Mouse (Mus musculus): ENCODE measurements around the gene Tcf3.

Gene Tcf3

DNA sequence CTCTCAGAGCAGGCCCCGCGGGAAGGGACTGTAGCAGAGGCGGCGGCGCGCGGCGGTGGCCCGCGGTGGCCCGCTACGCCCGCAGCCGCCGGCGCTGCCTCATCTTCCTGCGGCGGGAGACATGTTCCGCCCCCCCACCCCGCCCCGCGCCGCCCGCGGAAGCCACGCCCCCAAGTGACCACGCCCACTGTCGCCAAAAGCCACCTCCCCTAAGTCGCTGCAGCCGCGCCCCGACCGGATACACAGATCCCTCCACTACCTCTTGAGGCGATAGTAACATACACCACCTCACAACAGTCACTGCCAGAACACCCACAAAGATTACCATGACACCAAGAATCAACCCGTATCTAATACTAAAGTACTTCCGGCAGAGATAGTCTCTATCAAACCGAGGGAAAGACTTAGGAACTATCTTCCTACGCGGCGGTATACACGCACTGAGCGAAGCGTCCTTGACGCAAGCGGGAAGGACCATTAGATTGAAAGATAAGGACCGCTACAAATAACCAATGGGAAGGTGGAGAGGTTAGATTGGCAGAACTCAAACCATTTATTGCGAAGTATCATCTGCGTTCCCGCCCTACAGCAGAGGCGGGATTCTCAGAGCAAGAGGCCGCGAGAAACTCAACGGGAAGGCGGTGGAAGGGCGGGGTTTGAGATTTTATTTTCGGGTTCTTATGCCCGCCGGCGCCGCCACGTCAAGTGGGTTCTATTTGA is at the start of gene Tcf3:
Gene Tcf3 (minus strand): TSS at position 135 of the 720 bp plus-strand sequence.
- DNase-seq (ENCODE audit: low read depth, low spot score): peak; percentile 94

- DNase-seq (ENCODE audit: low read depth, low spot score): no peak
Measured at GRCm38 (mm10) chr10:80481002-80481401, 47.6 kb upstream of the Tcf3 start.

DNA sequence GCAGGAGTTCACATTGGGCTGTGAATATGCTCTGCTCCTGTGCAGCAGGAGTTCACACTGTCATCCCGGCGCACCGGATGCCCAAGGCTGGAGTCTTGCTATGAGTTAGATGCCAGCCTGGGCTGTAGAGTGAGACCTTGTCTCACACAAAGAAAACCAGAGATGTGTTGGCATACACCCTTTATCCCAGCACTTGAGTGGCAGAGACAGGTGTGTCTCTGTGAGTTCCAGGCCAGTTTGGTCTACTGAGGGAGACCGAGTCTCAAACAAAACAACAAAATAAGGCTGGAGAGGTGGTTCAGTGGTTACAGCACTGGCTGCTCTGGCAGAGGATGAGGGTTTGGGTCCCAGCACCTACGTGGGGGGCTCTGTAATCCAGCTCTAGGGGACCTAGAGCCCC is 45.1 kb upstream of the Tcf3 start:
- no peak for DNase-seq (ENCODE audit: low read depth, low spot score)

DNA sequence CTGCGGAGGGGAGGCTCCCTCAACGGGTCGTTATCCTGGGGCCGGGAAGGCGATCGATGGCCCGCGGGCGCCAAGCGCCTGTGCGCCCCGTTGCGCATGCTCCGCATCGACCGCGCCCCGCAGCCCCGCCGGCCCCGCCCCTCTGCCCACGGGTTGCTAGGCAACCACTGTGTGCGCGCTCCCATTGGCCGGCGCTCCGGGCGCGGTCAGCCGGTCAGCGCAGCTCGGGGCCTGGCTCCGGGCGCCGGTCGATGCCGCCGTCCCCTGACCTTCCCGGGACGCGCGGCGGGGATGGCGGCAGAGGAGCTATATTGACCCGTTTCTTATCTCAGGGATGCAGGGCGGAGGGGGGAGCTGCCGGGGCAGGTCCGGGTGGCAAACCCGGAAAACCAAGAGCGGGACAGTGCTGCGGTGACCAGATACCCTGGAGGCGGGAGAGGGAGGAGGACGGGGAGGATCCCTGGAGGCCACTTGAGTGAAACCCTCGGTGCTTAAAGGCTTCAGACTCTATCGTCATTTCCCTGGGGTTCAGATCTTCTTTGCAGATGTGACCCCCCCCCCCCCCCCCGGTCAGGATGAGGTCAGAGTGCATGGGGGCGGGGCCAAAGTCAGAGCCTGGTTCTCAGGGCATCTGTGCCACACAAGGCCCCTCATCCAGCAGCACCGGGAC is 42.0 kb upstream of the Tcf3 start:
- peak; percentile 80 for DNase-seq (ENCODE audit: low read depth, low spot score)

DNA sequence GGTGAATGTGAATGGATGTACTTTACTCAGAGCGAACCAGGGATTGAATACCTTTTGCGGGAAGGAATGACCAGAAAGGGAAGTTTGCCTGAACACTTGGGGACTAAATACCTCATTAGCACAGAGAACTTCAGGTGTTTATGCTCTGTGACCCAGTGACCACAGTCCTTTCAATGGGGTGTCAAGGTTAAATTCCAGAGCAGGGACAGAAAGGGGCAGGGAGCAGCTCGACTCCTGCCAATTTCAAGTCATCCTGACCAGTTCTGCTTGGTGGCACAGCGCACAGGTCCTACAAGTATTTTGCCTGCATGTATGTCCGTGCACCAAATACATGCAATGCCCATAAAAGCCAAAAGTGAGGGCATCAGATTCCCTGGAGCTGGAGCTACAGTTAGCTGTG is 31.6 kb upstream of the Tcf3 start:
- no peak for DNase-seq (ENCODE audit: low read depth, low spot score)

- DNase-seq (ENCODE audit: low read depth, low spot score): no peak
Measured at GRCm38 (mm10) chr10:80464381-80465035, 31.1 kb upstream of the Tcf3 start.

- no peak for DNase-seq (ENCODE audit: low read depth, low spot score)
Measured at GRCm38 (mm10) chr10:80461346-80461745, 27.9 kb upstream of the Tcf3 start.

DNA sequence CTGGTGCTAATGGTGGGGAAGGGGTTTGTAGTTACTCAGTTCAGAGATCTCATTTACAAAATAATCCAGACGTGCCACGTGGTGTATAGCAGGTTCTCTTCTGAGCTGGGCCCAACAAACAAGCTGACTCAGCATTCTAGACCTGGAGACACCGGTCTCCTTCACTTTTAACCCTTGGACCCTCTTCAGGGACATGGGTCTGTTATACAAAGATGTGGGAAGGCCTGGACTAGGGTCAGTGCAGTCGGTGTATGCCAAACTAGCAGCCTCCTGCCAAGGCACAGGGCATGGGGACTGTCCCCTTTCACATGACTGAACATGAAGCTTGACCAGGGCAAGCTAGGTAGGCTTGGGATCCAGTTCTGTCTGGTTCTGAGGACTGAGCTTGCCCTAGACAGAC is 26.9 kb upstream of the Tcf3 start:
- no peak for DNase-seq (ENCODE audit: low read depth, low spot score)

GRCm38 (mm10) chr10:80459671-80460070 is 26.2 kb upstream of the Tcf3 start:
- no peak for DNase-seq (ENCODE audit: low read depth, low spot score)

- no peak for DNase-seq (ENCODE audit: low read depth, low spot score)
Measured at GRCm38 (mm10) chr10:80459236-80459635, 25.8 kb upstream of the Tcf3 start.

- no peak for DNase-seq (ENCODE audit: low read depth, low spot score)
Measured at GRCm38 (mm10) chr10:80455697-80456096, 22.2 kb upstream of the Tcf3 start.

DNA sequence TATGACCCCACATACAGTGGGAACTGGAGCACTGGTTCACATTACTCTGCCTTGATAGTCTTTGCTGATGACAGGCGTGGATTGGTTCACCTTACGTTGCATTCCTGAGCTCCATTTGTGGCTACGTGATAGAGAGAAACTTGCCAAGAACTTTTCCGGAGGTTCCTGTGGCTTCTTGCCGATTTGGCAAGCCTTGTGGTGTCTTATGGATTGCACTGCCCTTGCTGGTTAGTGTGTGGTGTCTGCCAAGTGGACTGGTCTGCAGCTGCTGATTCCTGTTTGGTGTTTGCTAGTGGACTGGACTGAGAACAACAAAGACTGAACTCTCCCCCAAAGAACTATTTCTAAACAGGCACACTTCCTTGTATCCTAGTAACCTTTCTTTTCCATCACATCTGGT is 21.3 kb upstream of the Tcf3 start:
- no peak for DNase-seq (ENCODE audit: low read depth, low spot score)

GRCm38 (mm10) chr10:80453601-80454000 is 20.2 kb upstream of the Tcf3 start:
- no peak for DNase-seq (ENCODE audit: low read depth, low spot score)

DNA sequence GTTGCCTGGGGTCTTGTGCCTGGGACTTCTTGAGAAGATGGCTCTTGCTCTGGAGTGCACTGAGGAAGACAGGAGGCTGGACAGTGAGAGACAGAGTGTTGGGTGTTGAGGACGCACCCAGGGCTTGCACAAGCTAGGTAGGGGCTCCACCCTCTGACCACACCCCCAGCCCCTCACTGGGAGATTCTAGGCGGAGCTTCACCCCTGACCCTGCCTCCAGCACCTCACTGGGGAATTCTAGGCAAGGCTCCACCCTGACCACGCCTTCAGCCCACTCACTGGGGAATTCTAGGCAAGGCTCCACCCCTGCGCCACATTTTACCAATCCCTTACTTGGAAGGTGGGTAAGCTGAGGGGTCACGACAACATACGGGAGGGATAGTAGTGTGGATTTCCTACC is 17.2 kb upstream of the Tcf3 start:
- DNase-seq (ENCODE audit: low read depth, low spot score): peak; percentile 24

- peak; percentile 72 for DNase-seq (ENCODE audit: low read depth, low spot score)
Measured at GRCm38 (mm10) chr10:80445898-80446601, 12.6 kb upstream of the Tcf3 start.

- no peak for DNase-seq (ENCODE audit: low read depth, low spot score)
Measured at GRCm38 (mm10) chr10:80445052-80445451, 11.6 kb upstream of the Tcf3 start.

DNA sequence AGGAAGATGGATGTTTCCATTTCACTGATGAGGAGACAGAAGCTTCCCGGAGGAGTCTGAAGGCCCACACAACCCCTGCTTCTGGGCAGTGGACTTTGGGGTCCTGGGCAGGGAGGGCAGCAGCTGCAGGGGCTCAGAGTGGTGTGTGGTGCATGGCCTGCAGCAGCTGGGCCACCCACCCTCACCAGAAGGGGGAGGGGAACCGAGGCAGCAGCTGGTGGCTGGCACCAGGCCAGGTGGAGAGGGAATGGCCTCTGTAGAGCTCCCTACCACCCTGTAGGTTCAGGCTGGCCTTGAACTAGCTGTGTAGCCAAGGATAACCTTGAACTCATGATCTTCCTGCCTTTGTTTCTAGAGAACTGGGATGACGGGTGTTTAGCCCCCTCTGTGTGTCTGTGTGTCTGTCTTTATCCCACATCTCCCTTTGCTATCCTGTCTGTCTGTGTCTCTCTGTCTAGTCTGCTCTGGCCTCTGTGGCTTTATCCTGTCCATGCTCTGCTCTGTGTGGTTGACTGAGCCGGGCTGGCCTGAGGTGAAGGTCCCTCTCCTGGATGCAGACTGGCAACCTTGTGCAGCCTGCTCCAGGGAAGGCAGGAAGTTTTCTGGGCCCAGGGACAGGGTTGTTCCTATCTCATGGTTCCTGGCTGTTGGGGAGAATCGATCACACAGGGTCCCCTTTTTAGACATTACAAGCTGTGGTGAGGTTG is 11.0 kb upstream of the Tcf3 start:
- no peak for DNase-seq (ENCODE audit: low read depth, low spot score)

DNA sequence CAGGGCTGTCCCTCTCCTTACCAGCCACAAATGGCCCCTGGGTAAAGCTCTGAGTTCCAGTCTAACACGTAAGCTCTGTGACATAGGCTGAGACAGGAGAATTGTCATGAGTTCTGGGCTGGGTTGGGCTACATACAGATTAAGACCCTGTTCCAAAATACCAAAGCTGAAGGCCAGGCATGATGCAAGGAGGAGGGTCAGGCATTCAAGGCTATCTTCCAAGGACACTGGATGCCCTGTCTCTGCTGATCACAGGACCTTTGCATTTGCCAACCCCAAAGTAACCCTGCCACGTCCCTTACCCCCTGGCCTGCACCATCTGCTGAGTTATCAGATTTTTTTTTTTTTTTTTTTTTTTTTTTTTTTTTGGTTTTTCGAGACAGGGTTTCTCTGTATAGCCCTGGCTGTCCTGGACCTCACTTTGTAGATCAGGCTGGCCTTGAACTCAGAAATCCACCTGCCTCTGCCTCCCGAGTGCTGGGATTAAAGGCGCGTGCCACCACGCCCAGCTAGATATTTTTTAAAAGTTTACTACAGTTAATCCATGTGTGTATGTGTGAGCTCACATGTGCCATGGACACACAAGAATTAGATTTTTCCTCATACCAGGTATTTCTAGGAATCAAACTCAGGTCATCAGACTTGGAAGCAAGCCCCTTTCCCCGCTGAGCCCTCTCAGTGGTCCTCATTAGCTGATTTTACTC is 10.3 kb upstream of the Tcf3 start:
- DNase-seq (ENCODE audit: low read depth, low spot score): no peak

DNA sequence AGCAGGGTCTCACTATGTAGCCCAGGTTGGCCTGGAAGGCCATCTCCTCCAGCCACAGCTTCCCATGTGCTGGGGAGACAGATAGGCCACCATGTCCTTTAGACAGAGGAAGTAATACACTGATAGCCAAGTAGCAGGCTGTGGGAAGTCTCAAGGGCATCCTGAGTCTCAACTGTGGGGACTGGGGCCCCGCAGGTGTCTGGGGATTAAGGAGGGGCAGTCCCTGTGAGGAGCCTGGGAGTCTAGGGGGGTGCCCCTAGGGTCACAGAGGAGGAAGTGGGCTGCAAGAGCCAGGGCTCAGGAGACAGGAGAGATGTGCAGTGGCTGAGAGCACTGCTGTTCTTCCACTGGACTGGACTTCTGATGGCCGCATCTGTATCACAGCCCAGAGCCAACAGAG is 9.5 kb upstream of the Tcf3 start:
- DNase-seq (ENCODE audit: low read depth, low spot score): no peak

DNA sequence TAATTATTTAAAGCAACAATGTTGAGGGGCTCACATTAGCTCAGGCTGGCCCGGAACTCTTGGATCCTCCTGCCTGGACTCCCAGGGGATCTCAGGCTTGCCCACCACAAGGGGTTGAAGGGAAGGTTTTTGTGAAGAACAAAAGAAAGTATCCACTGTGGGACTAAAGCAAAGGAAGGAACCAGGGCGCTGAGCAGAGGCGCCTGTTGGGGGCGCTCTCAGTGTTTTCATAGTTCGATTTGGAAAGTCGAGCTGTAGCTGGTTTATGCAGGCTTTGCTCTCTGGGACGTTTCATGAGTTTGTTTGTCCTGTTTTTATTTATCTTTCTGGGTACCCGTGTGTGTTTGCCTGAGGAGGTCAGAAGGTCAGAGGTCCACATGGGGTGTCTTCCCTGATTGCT is 8.2 kb upstream of the Tcf3 start:
- DNase-seq (ENCODE audit: low read depth, low spot score): no peak

- DNase-seq (ENCODE audit: low read depth, low spot score): no peak
Measured at GRCm38 (mm10) chr10:80440031-80440430, 6.6 kb upstream of the Tcf3 start.
